ENCODE assay signal across 9 mouse cellular contexts in the genomic region with DNA sequence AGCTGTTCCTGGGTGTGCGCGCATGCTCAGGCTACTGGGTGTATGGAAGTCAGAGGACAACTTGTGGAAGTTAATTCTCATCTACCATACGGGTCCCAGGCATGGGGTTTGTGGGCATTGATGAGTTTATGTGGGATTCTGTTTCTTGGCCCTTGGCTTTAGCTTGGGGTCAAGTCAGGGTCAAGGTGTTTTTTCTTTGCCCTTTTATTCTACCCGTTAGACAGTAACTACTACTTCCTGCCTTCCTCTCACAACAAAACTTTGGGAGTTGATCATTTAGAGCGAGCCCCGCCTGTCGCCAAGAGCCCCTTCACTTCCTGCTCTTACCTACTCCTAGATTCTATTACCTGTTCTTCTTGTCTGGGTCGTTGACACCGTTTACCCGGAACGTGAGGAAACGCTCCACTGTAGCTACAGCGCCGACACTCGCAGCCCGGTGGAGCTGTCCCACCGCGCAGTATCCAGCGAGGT. TPM values are rescaled to one million over a fixed set of nuclear protein-coding genes. Genes with fewer than 3 reads are reported as not detected.
DNase-seq lines count a peak whose midpoint lies in the region; ATAC-seq and TF ChIP-seq lines count a peak whose summit lies in the region.
"Had no signal": no experiment of that assay in that cellular context is flagged by ENCODE, and none has a peak within 500 bp of the region (broad histone marks: within the 10 kb centered on the region; RNA-seq: fewer than 3 reads in every experiment).

No protein-coding gene starts in this region.

- H3K9ac ChIP-seq in kidney, embryonic 16.5 days (replicated peaks; ENCODE audit: low read length), result peak overlapping the region; percentile 31; the same call in 1 of the 2 replicates
- peak overlapping the region; percentile 59 for H3K9ac ChIP-seq in midbrain, postnatal 0 days (replicated peaks; ENCODE audit: low read length, poor library complexity, severe bottlenecking)

- H3K4me2 ChIP-seq in kidney, embryonic 16.5 days (replicated peaks; ENCODE audit: low read depth, low read length), result peak overlapping the region; percentile 65
- peak overlapping the region; percentile 91 for H3K4me2 ChIP-seq in midbrain, postnatal 0 days (ENCODE audit: low read depth, low read length, poor library complexity, severe bottlenecking)

- peaks cover 12% of the 10 kb centered on the region for H3K4me1 ChIP-seq in kidney, embryonic 16.5 days (ENCODE audit: insufficient read depth, low read length)
- no peaks in the 10 kb centered on the region for H3K4me1 ChIP-seq in cortical plate, adult 2 months (ENCODE audit: control insufficient read depth, insufficient read depth, low read length)
- 0 out of 2 replicates have a peak, but pooled peaks cover 2% of the 10 kb centered on the region for H3K4me1 ChIP-seq in midbrain, postnatal 0 days (ENCODE audit: insufficient read depth, low read length)

- no peak for TF ChIP-seq CTCF in cortical plate, adult 2 months (IDR thresholded peaks at IDR 0.05; ENCODE audit: extremely low read depth, insufficient read depth, low read length)
- no peak for TF ChIP-seq CTCF in midbrain, postnatal 0 days (IDR thresholded peaks at IDR 0.05)

- DNase-seq in kidney, adult 18-20 months, result no peak
- peak; percentile 24 for DNase-seq in induced T-regulatory cell, adult 2 months (ENCODE audit: low read depth)
- no peak for DNase-seq in midbrain, postnatal 0 days (ENCODE audit: low spot score)
- DNase-seq in gastrocnemius, adult 8-10 months (ENCODE audit: low spot score in 2 of 2), result no peak
- DNase-seq in gastrocnemius, postnatal 25 days, result no peak
- no peak for DNase-seq in T-cell, adult 2 months (ENCODE audit: low spot score)

- no peaks in the 10 kb centered on the region for H3K9me3 ChIP-seq in kidney, embryonic 16.5 days (ENCODE audit: low read length)
- no peaks in the 10 kb centered on the region for H3K9me3 ChIP-seq in midbrain, postnatal 0 days (ENCODE audit: low read length)

- ATAC-seq in kidney, embryonic 16.5 days (ENCODE audit: low FRiP score, low TSS enrichment), result 0 out of 2 replicates have a peak, but pooled peaks have one; percentile 10
- ATAC-seq in midbrain, postnatal 0 days (ENCODE audit: low FRiP score), result no peak

- peak overlapping the region; percentile 43 for H3K4me3 ChIP-seq in kidney, embryonic 16.5 days (ENCODE audit: low read length)
- H3K4me3 ChIP-seq in cortical plate, adult 2 months (ENCODE audit: insufficient read depth, low read length), result peak overlapping the region; percentile 17
- peak overlapping the region; percentile 51 for H3K4me3 ChIP-seq in midbrain, postnatal 0 days (ENCODE audit: low read depth, low read length)

- H3K27ac ChIP-seq in kidney, embryonic 16.5 days (ENCODE audit: low read length), result no peak overlapping the region
- H3K27ac ChIP-seq in cortical plate, adult 2 months (ENCODE audit: insufficient read depth, low read length), result no peak overlapping the region
- H3K27ac ChIP-seq in midbrain, postnatal 0 days (ENCODE audit: low read depth, low read length), result peak overlapping the region; percentile 43; the same call in 1 of the 2 replicates

- no peaks in the 10 kb centered on the region for H3K27me3 ChIP-seq in kidney, embryonic 16.5 days (ENCODE audit: insufficient read depth, low read length)
- H3K27me3 ChIP-seq in midbrain, postnatal 0 days (ENCODE audit: insufficient read depth, low read length), result no peaks in the 10 kb centered on the region

- TF ChIP-seq POLR2A in cortical plate, adult 2 months (IDR thresholded peaks at IDR 0.05; ENCODE audit: extremely low read depth, insufficient read depth, low read length), result no peak

- 12% methylated on average over 19 of the region's 19 CpGs for WGBS in kidney, embryonic 16.5 days
- 15% methylated on average over 19 of the region's 19 CpGs for WGBS in midbrain, postnatal 0 days

- no peaks in the 10 kb centered on the region for H3K36me3 ChIP-seq in kidney, embryonic 16.5 days (ENCODE audit: insufficient read depth, low read length)
- no peaks in the 10 kb centered on the region for H3K36me3 ChIP-seq in midbrain, postnatal 0 days (ENCODE audit: insufficient read depth, low read length)

RNA-seq across cellular contexts. Expression of a gene that starts 0.3 kb away (rescaled TPM):
- not detected in 2 replicates for polyA plus RNA-seq in kidney, embryonic 16.5 days (2015; fragmentation: Nextera tagmentation; extraction: Ambion mirVana)
- not detected in 2 replicates for polyA plus RNA-seq in cortical plate, adult 2 months (2012; rRNA removed)
- total RNA-seq in midbrain, postnatal 0 days (2014; rRNA removed), result not detected in 2 replicates
- 0.96 TPM in 1 of 2 replicates, not detected in the other for polyA plus RNA-seq in midbrain, postnatal 0 days (2015; fragmentation: Nextera tagmentation; extraction: Ambion mirVana)
- not detected for total RNA-seq in gastrocnemius, adult 8-10 months (2022)
- not detected for total RNA-seq in gastrocnemius, postnatal 25 days (2021)
- total RNA-seq: neutrophil, adult 5-6 weeks had no signal

RNA-seq across cellular contexts. Expression of a gene that starts 26.7 kb away (rescaled TPM):
- 21.2 and 23.4 TPM in 2 replicates for polyA plus RNA-seq in kidney, embryonic 16.5 days (2015; fragmentation: Nextera tagmentation; extraction: Ambion mirVana)
- 35.4 and 36.0 TPM in 2 replicates for polyA plus RNA-seq in cortical plate, adult 2 months (2012; rRNA removed)
- 23.7 and 34.3 TPM in 2 replicates for total RNA-seq in midbrain, postnatal 0 days (2014; rRNA removed)
- polyA plus RNA-seq in midbrain, postnatal 0 days (2015; fragmentation: Nextera tagmentation; extraction: Ambion mirVana), result 3.5 and 7.0 TPM in 2 replicates
- total RNA-seq in gastrocnemius, adult 8-10 months (2022), result 1 to 10 TPM; 4.7 to 8.3 (median 5.6) TPM
- 10 to 100 TPM in 1 of 2 experiments, 1 to 10 TPM in 1; 9.2 to 11.6 TPM for total RNA-seq in gastrocnemius, postnatal 25 days (2021)
